Mouse (Mus musculus): Measurements from ENCODE around the gene Rhof.

The Rhof gene

GRCm38 (mm10) chr5:123134875-123135382, 2.4 kb upstream of the Rhof start:
- no peak for DNase-seq

GRCm38 (mm10) chr5:123134186-123134874, 1.8 kb upstream of the Rhof start:
- peak; percentile 71 for DNase-seq

GRCm38 (mm10) chr5:123133784-123134143, 1.3 kb upstream of the Rhof start:
- DNase-seq: no peak

DNA sequence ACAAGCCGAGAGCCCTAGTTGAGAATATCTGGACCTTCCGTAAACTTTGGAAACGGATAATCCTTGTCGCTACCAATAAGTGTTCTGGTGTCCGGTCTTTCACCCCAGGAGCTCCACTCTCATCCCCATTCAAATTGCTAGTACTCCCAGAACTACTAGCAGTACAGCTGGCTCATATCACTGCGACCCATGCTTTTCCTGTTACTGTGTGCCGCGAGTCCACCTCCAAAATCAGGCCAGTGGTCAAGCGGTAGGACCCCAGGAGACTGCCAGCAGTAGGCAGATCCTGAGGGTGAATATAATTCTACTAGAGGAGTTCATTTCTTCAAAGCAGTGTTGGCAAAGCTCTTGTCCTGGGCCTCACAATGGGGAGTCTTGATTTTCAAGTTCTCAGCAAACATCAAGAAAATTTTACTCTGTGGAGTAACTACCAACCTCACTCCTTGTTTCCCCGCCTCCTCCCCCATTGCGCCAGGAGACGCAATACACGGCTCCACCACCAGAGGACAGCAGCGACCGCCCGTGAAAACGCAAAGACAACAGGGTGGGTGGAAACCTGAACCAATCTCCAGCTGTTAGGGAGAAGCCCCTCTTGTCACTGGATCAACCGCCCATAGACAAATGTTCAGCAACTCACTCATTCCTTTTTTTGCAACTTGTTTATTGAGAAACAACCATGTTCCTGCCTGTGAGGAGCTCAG, 741 bp upstream of the Rhof start:
- DNase-seq: peak; percentile 89

GRCm38 (mm10) chr5:123130814-123131148, 1.7 kb downstream of the Rhof start:
- DNase-seq: no peak

DNA sequence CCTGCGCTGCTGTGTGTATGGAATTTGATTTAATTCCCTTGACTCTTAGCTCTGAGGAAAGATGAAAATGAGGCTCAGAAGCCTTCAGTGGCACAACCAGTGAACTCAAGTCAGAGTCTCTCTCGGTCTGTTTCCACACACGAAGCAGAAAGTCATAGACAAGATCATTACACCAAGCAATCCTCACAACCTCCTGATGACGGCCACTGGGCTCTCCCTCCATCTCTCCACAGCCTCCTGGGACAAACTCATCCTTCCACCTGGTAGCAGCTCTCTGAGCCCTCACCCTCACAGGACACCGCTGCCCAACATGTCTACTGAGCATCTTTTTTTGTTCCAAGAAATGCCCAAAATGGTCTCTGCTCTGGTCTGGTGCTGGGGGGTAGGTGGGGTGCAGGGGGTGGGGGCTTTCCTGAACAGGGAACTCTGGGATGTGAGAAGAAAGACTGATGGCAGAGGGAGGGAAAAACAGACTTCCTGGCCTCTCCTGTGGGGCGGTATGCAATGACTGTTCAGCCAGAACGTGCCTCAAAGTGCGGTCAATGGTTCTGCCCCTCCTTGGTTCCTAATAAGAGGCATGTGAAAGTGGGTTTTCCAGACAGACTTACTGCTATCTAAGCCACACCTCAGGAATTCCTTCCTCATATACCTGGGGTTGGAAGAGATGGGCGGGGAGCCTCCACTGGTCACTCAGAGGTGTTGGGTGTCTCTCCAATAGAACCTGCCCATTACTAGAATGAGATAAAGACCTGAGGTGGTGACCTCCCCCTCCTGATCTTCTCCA, 2.3 kb downstream of the Rhof start:
- no peak for DNase-seq

- DNase-seq: no peak
Measured at GRCm38 (mm10) chr5:123129170-123129757, 3.2 kb downstream of the Rhof start.

DNA sequence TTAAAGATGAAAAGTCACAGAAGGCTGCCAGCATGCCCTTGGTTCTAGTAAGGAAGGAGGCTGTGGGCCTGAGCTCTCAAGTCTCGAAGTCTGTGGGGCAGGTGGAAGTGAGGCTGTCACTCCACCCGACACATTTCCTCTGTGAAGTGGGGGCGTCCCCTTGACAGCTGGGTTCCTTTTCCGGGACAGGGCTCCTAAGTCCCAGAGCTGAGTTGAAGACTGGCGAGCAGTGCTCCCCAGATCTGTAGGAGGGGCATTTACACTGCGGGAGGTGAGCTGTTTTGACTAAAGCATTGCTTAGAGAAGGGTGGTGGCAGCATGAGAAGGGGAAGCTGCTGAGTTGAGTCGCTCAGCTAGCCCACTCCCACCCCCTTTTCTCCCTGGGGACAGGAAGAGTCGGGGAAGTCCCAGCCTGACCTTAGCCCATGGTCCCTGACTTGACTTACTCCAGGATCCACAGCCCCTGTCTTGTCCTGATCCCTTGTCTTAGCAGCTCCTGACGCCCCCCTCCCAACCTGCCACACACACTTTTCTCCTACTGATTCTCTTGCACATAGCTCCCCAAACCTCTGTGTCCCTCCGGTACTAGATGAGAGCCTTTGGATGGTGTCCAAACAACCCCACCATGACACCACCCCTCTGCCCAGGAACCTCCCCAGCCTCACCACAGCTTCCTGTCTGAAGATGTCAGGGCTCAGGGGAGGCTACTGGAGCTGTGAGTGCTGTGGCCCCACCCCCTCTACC, 3.9 kb downstream of the Rhof start:
- no peak for DNase-seq

- no peak for DNase-seq
Measured at GRCm38 (mm10) chr5:123127031-123127430, 5.5 kb downstream of the Rhof start.

DNA sequence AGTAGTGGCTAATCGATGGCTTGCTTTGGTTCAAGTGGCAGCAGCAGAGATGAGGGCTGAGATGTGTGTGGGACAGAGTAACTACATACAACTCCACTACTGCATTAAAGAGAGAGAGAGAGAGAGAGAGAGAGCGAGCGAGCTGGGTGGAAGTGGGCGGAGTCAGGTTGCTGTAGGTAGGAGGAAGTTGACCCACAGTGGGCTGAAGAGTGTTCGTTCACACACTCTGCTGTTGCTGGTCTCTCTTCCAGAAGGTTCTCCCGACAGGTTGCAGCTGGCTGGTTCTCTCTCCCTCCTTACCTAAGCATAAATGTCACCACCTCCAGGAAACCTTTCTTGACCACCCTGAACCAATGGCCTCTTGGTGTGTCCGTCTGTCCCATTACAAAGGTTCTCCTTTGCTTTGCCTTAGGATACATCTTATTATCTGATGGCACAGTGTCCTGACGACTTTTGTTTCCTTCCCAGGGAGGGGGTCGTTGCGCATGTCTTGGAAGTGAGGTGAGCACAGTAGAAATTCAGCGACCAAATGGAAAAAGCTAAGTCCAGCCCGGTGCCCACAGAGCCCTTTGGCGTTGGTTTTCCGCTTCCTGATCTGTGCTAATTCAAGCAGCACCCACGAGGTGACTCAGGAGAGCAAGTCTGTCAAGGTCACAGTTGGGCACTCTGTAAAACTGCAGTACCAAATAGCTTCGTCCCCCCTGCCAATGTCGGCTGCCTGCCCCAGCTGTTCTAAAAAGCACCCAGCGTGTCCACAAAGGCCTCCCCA, 6.7 kb downstream of the Rhof start:
- peak; percentile 46 for DNase-seq

- no peak for DNase-seq
Measured at GRCm38 (mm10) chr5:123125105-123125504, 7.4 kb downstream of the Rhof start.

DNA sequence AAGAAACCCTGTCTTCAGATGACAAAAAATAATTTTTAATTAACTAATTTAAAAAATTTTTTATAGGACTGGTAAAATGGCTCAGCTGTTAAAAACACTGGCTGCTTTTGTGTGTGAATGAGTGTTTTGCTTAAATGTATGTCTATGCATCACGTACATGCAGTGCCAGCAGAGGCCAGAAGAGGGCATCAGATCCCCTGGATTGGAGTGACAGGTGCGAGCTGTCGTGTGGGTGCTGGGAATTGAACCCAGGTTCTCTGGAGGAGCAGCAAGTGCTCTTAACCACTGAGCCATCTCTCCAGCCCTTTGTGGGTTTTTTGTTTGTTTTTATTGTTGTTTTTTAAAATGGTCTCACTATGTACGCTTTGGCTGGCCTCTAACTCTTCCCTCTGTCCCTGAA, 10.3 kb downstream of the Rhof start:
- DNase-seq: no peak

DNA sequence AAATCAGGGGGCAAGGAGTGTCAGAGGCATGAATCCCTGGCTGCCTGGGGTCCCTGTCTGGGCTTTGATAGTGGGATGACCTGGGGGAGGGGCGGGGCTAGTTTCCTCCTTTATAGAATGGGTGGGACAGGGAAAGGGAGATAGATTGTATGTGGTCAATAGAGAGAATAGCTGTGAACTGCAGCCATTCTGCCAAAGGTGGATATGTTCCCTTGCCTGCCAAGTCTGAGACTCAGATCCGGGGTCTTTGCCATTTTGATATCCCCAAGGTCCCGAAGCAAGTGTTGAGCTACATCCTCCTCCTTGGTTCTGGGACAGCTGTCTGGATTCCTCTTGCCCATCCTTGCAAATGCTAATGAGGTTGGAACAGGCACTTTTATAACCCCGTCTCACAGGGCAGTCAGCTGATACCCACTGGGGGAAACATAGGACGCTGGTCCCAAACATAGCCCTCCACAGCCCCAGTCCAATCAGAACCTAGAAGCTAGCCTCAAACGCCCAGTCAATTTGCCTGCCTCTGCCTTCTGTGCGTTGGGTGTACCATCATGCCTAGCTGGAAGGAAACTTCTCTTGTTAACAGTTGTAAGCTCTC, 11.8 kb downstream of the Rhof start:
- no peak for DNase-seq

DNA sequence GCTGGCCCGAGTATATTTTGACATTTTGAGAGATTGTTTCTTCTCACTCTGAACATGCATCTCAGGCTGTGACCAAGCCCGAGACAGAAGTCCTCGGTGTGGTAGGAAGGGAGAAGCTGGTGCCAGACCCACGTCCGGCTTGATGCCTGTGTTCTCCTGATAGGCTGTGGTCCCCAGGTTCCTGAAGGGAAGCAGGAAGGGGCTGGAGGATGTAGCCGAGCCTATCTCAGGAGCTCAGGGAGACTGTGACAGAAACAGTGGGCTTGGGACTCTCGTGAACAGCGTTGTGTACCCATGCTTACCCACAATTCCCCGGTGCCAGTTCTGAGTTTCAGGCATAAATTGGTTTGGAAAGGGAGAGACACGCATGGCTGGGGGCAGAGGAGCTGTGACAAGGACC, 13.7 kb downstream of the Rhof start:
- no peak for DNase-seq

DNA sequence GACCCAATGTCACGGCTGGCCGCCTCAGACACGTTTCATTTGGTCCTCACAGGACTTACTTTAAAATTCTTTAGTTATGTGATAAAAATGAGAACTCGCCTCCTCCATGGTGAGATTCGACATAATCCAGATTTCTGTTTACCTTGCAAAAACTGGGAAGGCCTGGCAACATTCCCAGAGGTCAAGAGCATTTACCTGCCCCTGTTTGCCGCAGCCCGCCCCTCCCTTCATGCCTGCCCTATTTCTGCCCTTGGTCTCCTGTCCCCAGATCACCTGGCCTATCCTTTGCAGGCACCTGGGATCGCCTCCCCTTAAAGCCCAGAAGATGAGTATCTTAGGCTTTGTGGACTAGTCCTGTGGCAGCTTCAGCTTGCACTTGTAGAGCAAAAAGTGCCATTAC, 14.7 kb downstream of the Rhof start:
- peak; percentile 62 for DNase-seq

DNA sequence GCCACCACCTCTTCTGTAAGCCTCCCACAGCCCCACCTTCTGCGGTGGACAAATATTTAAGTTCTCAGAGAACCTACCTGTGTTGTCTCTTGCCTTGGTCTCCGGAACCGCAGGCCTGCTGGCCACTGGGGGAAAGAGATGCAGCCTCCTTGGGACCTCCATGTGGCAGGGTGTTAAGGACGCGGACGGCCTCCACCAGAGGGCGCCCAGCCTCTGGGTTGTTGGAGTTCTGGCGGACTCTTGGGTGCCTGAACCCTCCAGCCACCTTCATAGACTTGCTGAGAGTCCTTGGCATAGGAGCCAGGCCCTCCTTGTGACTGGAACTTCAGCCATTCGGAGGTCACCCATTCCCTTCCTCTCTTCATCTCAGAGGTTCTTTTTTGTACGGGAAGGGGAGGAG, 15.2 kb downstream of the Rhof start:
- peak; percentile 87 for DNase-seq

- peak; percentile 44 for DNase-seq
Measured at GRCm38 (mm10) chr5:123116080-123116479, 16.4 kb downstream of the Rhof start.

DNA sequence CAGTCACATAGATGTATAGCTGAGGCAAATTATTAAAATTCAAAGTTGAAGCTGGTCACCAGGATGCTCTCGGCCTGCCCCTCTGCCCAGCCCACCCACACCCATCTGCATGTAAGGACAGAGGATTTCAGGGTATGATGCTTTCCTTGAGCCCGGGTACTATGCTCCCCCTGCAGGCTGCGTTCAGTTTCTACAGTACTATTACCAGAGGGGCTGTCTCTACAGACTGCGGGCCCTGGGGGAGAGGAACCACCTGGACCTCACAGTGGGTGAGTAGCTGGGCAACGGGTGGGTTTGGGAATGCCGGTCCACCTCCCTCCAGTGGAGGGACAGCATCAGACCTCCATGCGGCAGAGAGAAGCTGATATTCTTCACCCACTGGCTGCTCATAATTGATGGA, 17.6 kb downstream of the Rhof start:
- DNase-seq: peak; percentile 41

- no peak for DNase-seq
Measured at GRCm38 (mm10) chr5:123114109-123114508, 18.4 kb downstream of the Rhof start.

- DNase-seq: peak; percentile 72
Measured at GRCm38 (mm10) chr5:123110296-123110721, 22.2 kb downstream of the Rhof start.

DNA sequence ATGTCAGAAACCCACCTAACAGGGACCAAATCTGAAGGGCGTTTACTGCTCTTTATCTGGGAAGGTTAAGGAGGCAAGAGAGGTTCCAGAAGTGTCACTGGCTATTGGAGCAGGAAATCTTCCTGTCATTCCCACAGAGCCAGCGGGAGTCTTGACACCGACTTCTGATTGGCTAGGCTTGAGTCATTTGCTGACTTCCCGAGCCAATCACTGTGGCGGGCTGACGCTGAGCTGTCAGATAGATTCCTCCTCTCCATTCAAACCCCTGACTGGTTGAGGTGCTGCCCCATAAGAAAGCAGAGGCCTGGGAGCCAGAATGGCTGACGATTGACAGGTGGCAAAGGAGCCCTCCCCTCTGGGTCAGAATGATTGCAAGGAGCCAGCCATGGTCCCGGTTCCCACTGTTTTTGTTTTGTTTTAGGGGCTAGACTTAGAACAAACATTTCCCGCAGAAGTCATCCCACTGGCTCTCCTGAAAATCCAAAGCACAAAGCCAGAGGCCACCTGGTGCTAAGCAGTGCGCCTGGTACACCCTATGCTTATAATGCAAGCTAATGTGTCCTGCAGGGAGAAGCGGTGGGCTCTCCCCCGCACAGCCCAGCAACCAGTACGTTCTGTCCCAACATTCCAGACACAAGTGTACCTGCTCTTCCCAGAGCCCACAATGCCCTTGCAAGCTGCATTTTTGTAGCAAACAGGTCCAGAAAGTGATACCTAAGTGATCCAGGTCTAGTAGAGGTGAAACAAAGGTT, 22.9 kb downstream of the Rhof start:
- DNase-seq: peak; percentile 61
